Mouse (Mus musculus): ENCODE results near the gene Zfp541. TPM values are rescaled to one million over a fixed set of nuclear protein-coding genes. Genes with fewer than 3 reads are reported as not detected.

The Zfp541 gene
- total and polyA plus RNA-seq, 2 experiments: 0.02 TPM; not detected in 1

DNA sequence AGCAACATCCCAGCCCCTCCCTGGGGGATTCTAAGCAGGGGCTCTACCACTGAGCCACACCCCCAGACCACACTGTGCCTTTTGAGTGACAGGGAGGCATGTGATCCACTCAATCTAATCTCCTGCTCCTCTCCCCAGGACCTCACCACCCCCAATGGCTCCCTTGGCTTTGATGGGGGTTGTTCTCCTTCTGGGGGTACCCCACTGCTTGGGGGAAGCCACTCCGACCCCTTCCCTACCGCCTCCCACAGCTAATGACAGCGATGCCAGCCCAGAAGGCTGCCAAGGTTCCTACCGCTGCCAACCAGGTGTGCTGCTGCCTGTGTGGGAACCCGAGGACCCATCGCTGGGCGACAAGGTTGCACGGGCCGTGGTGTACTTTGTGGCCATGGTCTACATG, 72.1 kb downstream of the Zfp541 start:
- Histone ChIP-seq H3K27ac (replicated peaks; ENCODE audit: insufficient read depth, low read depth, low read length) (no peak overlapping the region), H3K4me3 (ENCODE audit: insufficient read depth, low read depth, low read length) (no peak overlapping the region), H3K4me1 (ENCODE audit: control insufficient read depth, insufficient read depth, low read length) (peaks cover 2% of the 10 kb centered on the region), H3K27me3 (ENCODE audit: control insufficient read depth, insufficient read depth, low read length) (peaks cover 8% of the 10 kb centered on the region; the same call in 1 of the 2 replicates), H3K9ac (ENCODE audit: low read depth, low read length) (no peak overlapping the region), H3K36me3 (ENCODE audit: control insufficient read depth, insufficient read depth, low read length) (no peaks in the 10 kb centered on the region), H3K79me2 (ENCODE audit: control insufficient read depth, insufficient read depth, low read length) (no peaks in the 10 kb centered on the region)
- TF ChIP-seq POLR2A (IDR thresholded peaks at IDR 0.05; ENCODE audit: extremely low read depth, insufficient read depth, low read length): no peak
- no peak for TF ChIP-seq CTCF (IDR thresholded peaks at IDR 0.05; ENCODE audit: low read depth, low read length)
- WGBS: 84% methylated on average over 9 of the region's 9 CpGs
- DNase-seq (ENCODE audit: extremely low read depth, low read depth, low spot score): no peak

DNA sequence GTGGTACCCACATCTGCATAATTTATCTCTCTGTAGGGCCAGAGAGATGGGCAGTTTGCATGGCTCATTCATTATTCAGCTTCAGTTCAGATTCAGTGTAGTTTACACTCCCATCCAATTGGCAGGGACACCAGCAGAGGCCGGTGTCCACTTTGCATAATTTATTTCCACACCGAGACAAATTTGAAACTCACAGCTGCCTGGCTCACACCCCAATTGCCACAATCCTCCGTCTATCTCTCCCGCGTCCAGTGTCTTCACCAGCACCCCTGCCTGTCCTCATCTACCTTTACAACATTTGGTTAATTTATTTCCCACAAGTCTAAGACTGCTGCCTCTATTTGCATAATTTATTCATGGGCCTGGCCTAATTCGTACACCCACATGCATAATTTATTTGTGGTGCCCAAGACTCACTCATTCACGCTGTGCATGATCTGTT, 73.4 kb downstream of the Zfp541 start:
- no peaks in the 10 kb centered on the region for H3K79me2 ChIP-seq (ENCODE audit: control insufficient read depth, insufficient read depth, low read length)
- no peak overlapping the region for H3K9ac ChIP-seq (ENCODE audit: low read depth, low read length)
- no peak overlapping the region for H3K4me3 ChIP-seq (ENCODE audit: insufficient read depth, low read depth, low read length)
- H3K36me3 ChIP-seq (ENCODE audit: control insufficient read depth, insufficient read depth, low read length): no peaks in the 10 kb centered on the region
- peaks cover 8% of the 10 kb centered on the region; the same call in 1 of the 2 replicates for H3K27me3 ChIP-seq (ENCODE audit: control insufficient read depth, insufficient read depth, low read length)
- 68% methylated on average over 7 of the region's 7 CpGs for WGBS
- no peaks in the 10 kb centered on the region for H3K4me1 ChIP-seq (ENCODE audit: control insufficient read depth, insufficient read depth, low read length)
- no peak for TF ChIP-seq POLR2A (IDR thresholded peaks at IDR 0.05; ENCODE audit: extremely low read depth, insufficient read depth, low read length)
- no peak for TF ChIP-seq CTCF (IDR thresholded peaks at IDR 0.05; ENCODE audit: low read depth, low read length)
- DNase-seq (ENCODE audit: extremely low read depth, low read depth, low spot score): no peak
- H3K27ac ChIP-seq (replicated peaks; ENCODE audit: insufficient read depth, low read depth, low read length): no peak overlapping the region

Other genes starting within 250 kb of the Zfp541 start
- not detected in 2 replicates for gene Obox6, start 222.1 kb upstream of the Zfp541 start, total RNA-seq (2014; rRNA removed)
- gene Obox6, start 222.1 kb upstream of the Zfp541 start, polyA plus RNA-seq (2012; rRNA removed): not detected in 2 replicates
- gene Crx, start 181.8 kb upstream of the Zfp541 start, total RNA-seq (2014; rRNA removed): not detected in 2 replicates
- gene Crx, start 181.8 kb upstream of the Zfp541 start, polyA plus RNA-seq (2012; rRNA removed): not detected in 2 replicates
- not detected in 2 replicates for gene Crxos, start 179.2 kb upstream of the Zfp541 start, total RNA-seq (2014; rRNA removed)
- not detected in 2 replicates for gene Crxos, start 179.2 kb upstream of the Zfp541 start, polyA plus RNA-seq (2012; rRNA removed)
- 67.9 and 68.1 TPM in 2 replicates for gene Selenow, start 139.4 kb upstream of the Zfp541 start, total RNA-seq (2014; rRNA removed)
- 250 and 292 TPM in 2 replicates for gene Selenow, start 139.4 kb upstream of the Zfp541 start, polyA plus RNA-seq (2012; rRNA removed)
- 57.3 and 59.6 TPM in 2 replicates for gene Nop53, start 115.7 kb upstream of the Zfp541 start, total RNA-seq (2014; rRNA removed)
- gene Nop53, start 115.7 kb upstream of the Zfp541 start, polyA plus RNA-seq (2012; rRNA removed): 65.2 and 69.5 TPM in 2 replicates
- gene Ehd2, start 94.2 kb upstream of the Zfp541 start, total RNA-seq (2014; rRNA removed): 1.0 and 1.4 TPM in 2 replicates
- 1.6 and 1.7 TPM in 2 replicates for gene Ehd2, start 94.2 kb upstream of the Zfp541 start, polyA plus RNA-seq (2012; rRNA removed)
- 0.55 and 0.87 TPM in 2 replicates for gene Bicra, start 13.9 kb upstream of the Zfp541 start, total RNA-seq (2014; rRNA removed)
- 3.6 and 4.6 TPM in 2 replicates for gene Bicra, start 13.9 kb upstream of the Zfp541 start, polyA plus RNA-seq (2012; rRNA removed)
- gene Napa, start 36.6 kb downstream of the Zfp541 start, total RNA-seq (2014; rRNA removed): 47.4 and 58.7 TPM in 2 replicates
- 101 and 146 TPM in 2 replicates for gene Napa, start 36.6 kb downstream of the Zfp541 start, polyA plus RNA-seq (2012; rRNA removed)
- 18.0 and 19.9 TPM in 2 replicates for gene Kptn, start 58.1 kb downstream of the Zfp541 start, total RNA-seq (2014; rRNA removed)
- 23.1 and 25.7 TPM in 2 replicates for gene Kptn, start 58.1 kb downstream of the Zfp541 start, polyA plus RNA-seq (2012; rRNA removed)
- gene Slc8a2, start 68.0 kb downstream of the Zfp541 start, total RNA-seq (2014; rRNA removed): 0.07 TPM in 1 of 2 replicates, not detected in the other
- gene Slc8a2, start 68.0 kb downstream of the Zfp541 start, polyA plus RNA-seq (2012; rRNA removed): 0.06 TPM in 1 of 2 replicates, not detected in the other
- 0.46 and 0.94 TPM in 2 replicates for gene Meis3, start 113.3 kb downstream of the Zfp541 start, total RNA-seq (2014; rRNA removed)
- gene Meis3, start 113.3 kb downstream of the Zfp541 start, polyA plus RNA-seq (2012; rRNA removed): 0.87 and 2.0 TPM in 2 replicates
- 4.3 and 5.0 TPM in 2 replicates for gene Dhx34, start 160.2 kb downstream of the Zfp541 start, total RNA-seq (2014; rRNA removed)
- 10.5 and 12.5 TPM in 2 replicates for gene Dhx34, start 160.2 kb downstream of the Zfp541 start, polyA plus RNA-seq (2012; rRNA removed)
- 0.83 and 1.1 TPM in 2 replicates for gene C5ar2, start 182.3 kb downstream of the Zfp541 start, total RNA-seq (2014; rRNA removed)
- gene C5ar2, start 182.3 kb downstream of the Zfp541 start, polyA plus RNA-seq (2012; rRNA removed): 0.92 and 1.4 TPM in 2 replicates
- 0.46 and 0.47 TPM in 2 replicates for gene C5ar1, start 197.7 kb downstream of the Zfp541 start, total RNA-seq (2014; rRNA removed)
- 0.88 and 1.3 TPM in 2 replicates for gene C5ar1, start 197.7 kb downstream of the Zfp541 start, polyA plus RNA-seq (2012; rRNA removed)
- gene Inafm1, start 211.8 kb downstream of the Zfp541 start, total RNA-seq (2014; rRNA removed): 1.9 and 2.8 TPM in 2 replicates
- gene Inafm1, start 211.8 kb downstream of the Zfp541 start, polyA plus RNA-seq (2012; rRNA removed): 8.0 and 8.8 TPM in 2 replicates
- gene Ccdc9, start 225.0 kb downstream of the Zfp541 start, total RNA-seq (2014; rRNA removed): 14.4 and 20.7 TPM in 2 replicates
- 10.7 and 16.2 TPM in 2 replicates for gene Ccdc9, start 225.0 kb downstream of the Zfp541 start, polyA plus RNA-seq (2012; rRNA removed)
- 6.0 and 7.2 TPM in 2 replicates for gene Bbc3, start 246.6 kb downstream of the Zfp541 start, total RNA-seq (2014; rRNA removed)
- 15.2 and 27.9 TPM in 2 replicates for gene Bbc3, start 246.6 kb downstream of the Zfp541 start, polyA plus RNA-seq (2012; rRNA removed)